Mouse (Mus musculus) heart, embryonic 11.5 days (tissue): ENCODE data around the gene Stxbp1. TPM values are rescaled to one million over a fixed set of nuclear protein-coding genes. Genes with fewer than 3 reads are reported as not detected.

ENCODE experiments used
- ATAC-seq: fragments of 200-750 bp; cut with Nextera tagmentation; replicated peaks from 2 replicates; pipeline ENCODE4 v1.8.0; 2017; ENCODE audit warnings: moderate library complexity; ENCODE audit not compliant: insufficient number of reproducible peaks, low FRiP score, low TSS enrichment
- H3K27ac ChIP-seq: fragments of 300-500 bp; sonication (generic); 2 replicates; pipeline ENCODE4 v1.5.1; 2014; ENCODE audit warnings: mild to moderate bottlenecking, low read depth, low read length
- H3K27me3 ChIP-seq: fragments of 300-500 bp; sonication (generic); 2 replicates; pipeline ENCODE4 v1.6.1; 2014; ENCODE audit warnings: mild to moderate bottlenecking, low read length, mixed read lengths; ENCODE audit not compliant: control insufficient read depth, insufficient read depth
- H3K36me3 ChIP-seq: fragments of 300-500 bp; sonication (generic); 2 replicates; pipeline ENCODE4 v1.6.1; 2014; ENCODE audit warnings: mild to moderate bottlenecking, low read length, moderate library complexity, mixed read lengths; ENCODE audit not compliant: control insufficient read depth, insufficient read depth
- H3K4me1 ChIP-seq: fragments of 300-500 bp; sonication (generic); 2 replicates; pipeline ENCODE4 v1.6.1; 2014; ENCODE audit warnings: low read length; ENCODE audit not compliant: control insufficient read depth, insufficient read depth
- H3K4me2 ChIP-seq: fragments of 300-500 bp; sonication (generic); 2 replicates; pipeline ENCODE4 v1.6.1; 2014; ENCODE audit warnings: mild to moderate bottlenecking, moderate library complexity
- H3K4me3 ChIP-seq: fragments of 300-500 bp; sonication (generic); 2 replicates; pipeline ENCODE4 v1.5.1; 2014; ENCODE audit warnings: low read depth, low read length
- H3K9ac ChIP-seq: fragments of 300-500 bp; sonication (generic); 2 replicates; pipeline ENCODE4 v1.6.1; 2014; ENCODE audit warnings: mild to moderate bottlenecking, low read depth, low read length, moderate library complexity
- H3K9me3 ChIP-seq: fragments of 300-500 bp; sonication (generic); replicated peaks from 2 replicates; pipeline ENCODE4 v1.6.1; 2016; ENCODE audit warnings: low read length; ENCODE audit not compliant: control insufficient read depth
- WGBS: fragments of 180-500 bp; shearing (Covaris S2); extraction: QIAGEN DNeasy Blood & Tissue Kit; methylation state at CpG from one replicate; pipeline ENCODE4 v1.1.7; 2014; ENCODE audit not compliant: insufficient replicate concordance; 5-methylcytosine and 5-hydroxymethylcytosine counted together
- polyA plus RNA-seq: library from polyadenylated mRNA; unstranded; fragments of >200 nt; fragmentation: Nextera tagmentation; extraction: Ambion mirVana; gene quantifications from 2 replicates; pipeline ENCODE4 v1.2.1, GENCODE M21; 2014

Gene Stxbp1
- polyA plus RNA-seq, 1 experiment from 2014 or later = 20.6 TPM

GRCm38 (mm10) chr2:32742173-32742531 is 104.9 kb downstream of the Stxbp1 start:
- Histone ChIP-seq H3K9ac (no peak overlapping the region), H3K27me3 (peaks cover 31% of the 10 kb centered on the region)
- ATAC-seq = no peak

GRCm38 (mm10) chr2:32741273-32742172 is 105.5 kb downstream of the Stxbp1 start:
- Histone ChIP-seq H3K27ac (no peak overlapping the region), H3K27me3 (peaks cover 31% of the 10 kb centered on the region), H3K4me2 (peak overlapping the region; percentile 78), H3K4me3 (peak overlapping the region; percentile 52), H3K4me1 (peaks cover 16% of the 10 kb centered on the region), H3K9me3 (no peaks in the 10 kb centered on the region), H3K9ac (peak overlapping the region; percentile 58; the same call in 1 of the 2 replicates), H3K36me3 (peaks cover 4% of the 10 kb centered on the region)
- ATAC-seq = peak; percentile 36; the same call in 1 of the 2 replicates
- 7% methylated on average over 44 of the region's 58 CpGs for WGBS

More at GRCm38 (mm10) chr2:32742173-32742531, 104.9 kb downstream of the Stxbp1 start:
- Histone ChIP-seq H3K36me3 (peaks cover 4% of the 10 kb centered on the region), H3K4me1 (peaks cover 16% of the 10 kb centered on the region), H3K27ac (no peak overlapping the region), H3K4me3 (peak overlapping the region; percentile 52), H3K9me3 (no peaks in the 10 kb centered on the region), H3K4me2 (peak overlapping the region; percentile 78)
- 14% methylated on average over 18 of the region's 18 CpGs for WGBS

GRCm38 (mm10) chr2:32740916-32741272 is 106.2 kb downstream of the Stxbp1 start, which contains the start of gene 6330409D20Rik:
Gene 6330409D20Rik, minus strand, starts transcription at chr2:32741016.
- 9% methylated on average over 11 of the region's 11 CpGs for WGBS
- H3K27me3 ChIP-seq = peaks cover 31% of the 10 kb centered on the region

GRCm38 (mm10) chr2:32739311-32739710 is 107.7 kb downstream of the Stxbp1 start:
- no peak overlapping the region for H3K4me3 ChIP-seq
- H3K9ac ChIP-seq = no peak overlapping the region
- peaks cover 24% of the 10 kb centered on the region for H3K4me1 ChIP-seq
- WGBS = 69% methylated on average over 4 of the region's 4 CpGs
- no peaks in the 10 kb centered on the region for H3K36me3 ChIP-seq
- peaks cover 27% of the 10 kb centered on the region for H3K27me3 ChIP-seq
- no peak for ATAC-seq
- H3K9me3 ChIP-seq = no peaks in the 10 kb centered on the region
- H3K4me2 ChIP-seq = no peak overlapping the region
- H3K27ac ChIP-seq = no peak overlapping the region

More at GRCm38 (mm10) chr2:32740916-32741272, 106.2 kb downstream of the Stxbp1 start, which contains the start of gene 6330409D20Rik:
- Histone ChIP-seq H3K36me3 (peaks cover under 1% of the 10 kb centered on the region), H3K9ac (peak within 1 kb of the TSS; percentile 58; the same call in 1 of the 2 replicates), H3K27ac (no peak within 1 kb of the TSS), H3K9me3 (no peaks in the 10 kb centered on the region), H3K4me2 (peak within 1 kb of the TSS; percentile 78), H3K4me3 (peak within 1 kb of the TSS; percentile 52), H3K4me1 (peaks cover 16% of the 10 kb centered on the region)
- no peak for ATAC-seq

Other genes starting within 250 kb of the Stxbp1 start
- gene St6galnac6, start 247.5 kb downstream of the Stxbp1 start, polyA plus RNA-seq = 8.3 and 9.3 TPM in 2 replicates
- gene Ak1, start 225.5 kb downstream of the Stxbp1 start, polyA plus RNA-seq = 212 and 221 TPM in 2 replicates
- gene Eng, start 200.7 kb downstream of the Stxbp1 start, polyA plus RNA-seq = 113 and 127 TPM in 2 replicates
- gene Fpgs, start 143.1 kb downstream of the Stxbp1 start, polyA plus RNA-seq = 14.5 and 15.3 TPM in 2 replicates
- gene Cdk9, start 134.2 kb downstream of the Stxbp1 start, polyA plus RNA-seq = 53.8 and 61.2 TPM in 2 replicates
- gene Sh2d3c, start 126.2 kb downstream of the Stxbp1 start, polyA plus RNA-seq = 26.4 and 29.1 TPM in 2 replicates
- 0.32 and 0.46 TPM in 2 replicates for gene 6330409D20Rik, start 106.2 kb downstream of the Stxbp1 start, polyA plus RNA-seq
- gene Tor2a, start 90.0 kb downstream of the Stxbp1 start, polyA plus RNA-seq = 39.8 and 46.6 TPM in 2 replicates
- gene Ttc16, start 71.6 kb downstream of the Stxbp1 start, polyA plus RNA-seq = 0.08 and 0.27 TPM in 2 replicates
- 3.7 and 5.7 TPM in 2 replicates for gene Ptrh1, start 71.5 kb downstream of the Stxbp1 start, polyA plus RNA-seq
- gene Cfap157, start 62.8 kb downstream of the Stxbp1 start, polyA plus RNA-seq = 0.57 and 0.84 TPM in 2 replicates
- gene Fam129b, start 28.9 kb upstream of the Stxbp1 start, polyA plus RNA-seq = 21.5 and 24.2 TPM in 2 replicates
- 131 and 158 TPM in 2 replicates for gene Rpl12, start 114.3 kb upstream of the Stxbp1 start, polyA plus RNA-seq
- gene Lrsam1, start 114.4 kb upstream of the Stxbp1 start, polyA plus RNA-seq = 6.7 and 7.4 TPM in 2 replicates
- gene Slc2a8, start 134.8 kb upstream of the Stxbp1 start, polyA plus RNA-seq = 12.1 and 13.2 TPM in 2 replicates